Mouse (Mus musculus) limb, embryonic 15.5 days (tissue): ENCODE measurements at regions not wholly inside any gene's neighbourhood (a gene's known extent, or its start where the extent isn't known, plus 50 kb on each side); places are given as distances from the start of the nearest gene placed in this dataset.

Experiments
- ATAC-seq: fragments of 200-750 bp; cut with Nextera tagmentation; 2 replicates; pipeline ENCODE4 v1.8.0; 2017; ENCODE audit warnings: low read depth, moderate TSS enrichment; ENCODE audit not compliant: insufficient number of reproducible peaks, low FRiP score, low TSS enrichment
- H3K27ac ChIP-seq: fragments of 300-500 bp; sonication (generic); 2 replicates; pipeline ENCODE4 v1.5.1; 2015; ENCODE audit warnings: moderate library complexity, mild to moderate bottlenecking, inconsistent platforms
- H3K27me3 ChIP-seq: fragments of 300-500 bp; sonication (generic); 2 replicates; pipeline ENCODE4 v1.6.1; 2015; ENCODE audit warnings: inconsistent platforms
- H3K36me3 ChIP-seq: fragments of 300-500 bp; sonication (generic); 2 replicates; pipeline ENCODE4 v1.6.1; 2015; ENCODE audit warnings: inconsistent platforms
- H3K4me1 ChIP-seq: fragments of 300-500 bp; sonication (generic); 2 replicates; pipeline ENCODE4 v1.6.1; 2015; ENCODE audit warnings: inconsistent platforms
- H3K4me2 ChIP-seq: fragments of 300-500 bp; sonication (generic); 2 replicates; pipeline ENCODE4 v1.6.1; 2015; ENCODE audit warnings: mild to moderate bottlenecking, inconsistent platforms
- H3K4me3 ChIP-seq: fragments of 300-500 bp; sonication (generic); 2 replicates; pipeline ENCODE4 v1.5.1; 2015; ENCODE audit warnings: mild to moderate bottlenecking, inconsistent platforms
- H3K9ac ChIP-seq: fragments of 300-500 bp; sonication (generic); 2 replicates; pipeline ENCODE4 v1.6.1; 2015; ENCODE audit warnings: inconsistent platforms
- H3K9me3 ChIP-seq: fragments of 300-500 bp; sonication (generic); 2 replicates; pipeline ENCODE4 v1.6.1; 2016; ENCODE audit warnings: inconsistent platforms
- WGBS: fragments of 180-500 bp; shearing (Covaris S2); methylation state at CpG from one replicate; pipeline ENCODE4 v1.1.7; 2015; 5-methylcytosine and 5-hydroxymethylcytosine counted together

DNA sequence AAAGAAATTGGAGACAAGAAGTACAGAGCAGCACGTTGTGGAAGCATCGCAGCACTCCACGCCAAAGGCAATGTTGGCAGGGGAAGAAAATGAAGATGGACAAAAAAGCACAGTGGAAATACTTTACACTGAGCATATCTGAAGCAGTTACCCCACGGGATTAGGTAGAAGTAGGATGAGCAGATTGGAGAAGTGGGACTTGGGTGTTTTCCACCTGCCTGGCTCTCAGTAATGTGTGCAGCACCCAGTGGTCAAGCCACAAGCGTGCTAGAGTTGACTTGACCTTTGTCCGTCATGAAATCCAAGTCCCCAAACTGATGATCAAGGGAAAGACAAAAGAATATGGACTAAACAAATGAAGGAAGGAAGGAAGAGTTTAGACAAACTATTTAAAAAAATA lies 235.1 kb upstream of the Btg1 start:
- Histone ChIP-seq H3K27me3 (no peaks in the 10 kb centered on the region), H3K36me3 (no peaks in the 10 kb centered on the region), H3K9ac (no peak overlapping the region), H3K27ac (no peak overlapping the region), H3K4me1 (no peaks in the 10 kb centered on the region), H3K9me3 (no peaks in the 10 kb centered on the region), H3K4me2 (no peak overlapping the region), H3K4me3 (no peak overlapping the region)
- ATAC-seq, result no peak
- WGBS, result 94% methylated on average over 6 of the region's 6 CpGs

DNA sequence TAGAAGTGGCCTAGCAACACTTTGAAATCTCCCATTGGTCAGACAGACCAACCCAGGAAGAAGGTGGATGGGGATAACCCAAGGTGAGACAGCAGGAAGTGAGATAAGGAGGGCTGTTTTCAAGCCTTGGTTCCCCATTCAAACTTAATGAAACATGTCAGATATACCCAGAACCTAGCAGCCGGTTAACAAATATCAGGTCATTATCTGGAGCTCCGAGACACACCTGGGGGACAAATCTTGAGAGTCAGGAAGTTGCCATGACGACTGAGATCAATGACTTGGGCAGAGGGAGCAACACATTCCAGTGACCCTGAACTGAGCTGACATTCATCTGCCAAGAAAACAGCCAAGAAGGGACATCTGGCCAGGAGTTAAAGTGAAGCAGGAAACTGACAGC lies 225.1 kb upstream of the Btg1 start:
- Histone ChIP-seq H3K4me2 (no peak overlapping the region), H3K9ac (no peak overlapping the region), H3K27ac (no peak overlapping the region), H3K9me3 (no peaks in the 10 kb centered on the region), H3K4me3 (no peak overlapping the region), H3K36me3 (no peaks in the 10 kb centered on the region), H3K27me3 (no peaks in the 10 kb centered on the region), H3K4me1 (peaks cover 3% of the 10 kb centered on the region; the same call in 1 of the 2 replicates)
- no peak for ATAC-seq
- 51% methylated on average over 3 of the region's 3 CpGs for WGBS

DNA sequence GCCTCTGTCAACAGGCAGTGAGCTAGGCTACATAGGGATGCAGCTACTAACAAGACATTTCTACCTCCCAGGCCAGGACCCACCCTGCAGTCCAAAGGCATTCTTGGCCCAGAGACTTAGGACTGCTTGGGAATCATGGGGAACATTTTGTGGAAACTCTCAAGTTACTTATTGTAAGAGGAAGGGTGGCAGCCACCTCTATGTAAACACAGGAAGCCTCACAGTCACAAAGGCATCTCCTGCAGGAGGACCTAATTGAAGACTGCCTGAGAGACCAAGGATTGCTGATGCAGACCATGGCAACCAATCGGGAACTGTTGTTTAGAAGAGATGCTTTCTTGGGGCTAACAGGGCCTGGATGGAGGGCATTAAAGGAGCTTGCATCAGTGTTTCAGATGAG lies 224.0 kb upstream of the Btg1 start:
- Histone ChIP-seq H3K9ac (no peak overlapping the region), H3K4me2 (no peak overlapping the region), H3K36me3 (no peaks in the 10 kb centered on the region), H3K27me3 (no peaks in the 10 kb centered on the region), H3K4me1 (peaks cover 9% of the 10 kb centered on the region; the same call in 1 of the 2 replicates), H3K4me3 (no peak overlapping the region), H3K27ac (no peak overlapping the region), H3K9me3 (no peaks in the 10 kb centered on the region)
- ATAC-seq, result no peak
- 87% methylated on average over 1 of the region's 1 CpGs for WGBS

DNA sequence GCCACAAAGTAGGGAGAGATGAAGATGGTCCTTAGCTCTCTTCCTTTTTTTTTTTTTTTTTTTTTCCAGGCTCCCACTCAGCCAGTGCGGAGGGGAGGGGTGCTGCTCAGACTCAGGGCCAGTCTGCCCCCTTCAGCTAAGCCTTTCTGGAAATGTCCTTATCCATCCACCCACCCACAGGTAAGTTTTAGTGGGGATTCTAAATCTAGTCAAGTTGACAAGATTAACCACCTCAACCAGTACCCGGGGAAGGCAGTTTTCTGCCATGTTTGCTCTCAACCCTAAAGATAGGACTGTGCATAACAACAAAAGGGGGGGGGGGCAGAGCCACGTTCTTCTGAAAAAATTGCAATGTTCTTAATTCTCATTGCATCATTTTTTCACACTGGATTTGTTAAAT lies 222.6 kb upstream of the Btg1 start:
- no peak for ATAC-seq
- H3K4me3 ChIP-seq, result no peak overlapping the region
- 88% methylated on average over 3 of the region's 3 CpGs for WGBS
- no peaks in the 10 kb centered on the region for H3K36me3 ChIP-seq
- no peak overlapping the region for H3K4me2 ChIP-seq
- no peaks in the 10 kb centered on the region for H3K27me3 ChIP-seq
- no peak overlapping the region for H3K9ac ChIP-seq
- peaks cover 21% of the 10 kb centered on the region; the same call in 1 of the 2 replicates for H3K4me1 ChIP-seq
- H3K27ac ChIP-seq, result no peak overlapping the region
- H3K9me3 ChIP-seq, result no peaks in the 10 kb centered on the region

DNA sequence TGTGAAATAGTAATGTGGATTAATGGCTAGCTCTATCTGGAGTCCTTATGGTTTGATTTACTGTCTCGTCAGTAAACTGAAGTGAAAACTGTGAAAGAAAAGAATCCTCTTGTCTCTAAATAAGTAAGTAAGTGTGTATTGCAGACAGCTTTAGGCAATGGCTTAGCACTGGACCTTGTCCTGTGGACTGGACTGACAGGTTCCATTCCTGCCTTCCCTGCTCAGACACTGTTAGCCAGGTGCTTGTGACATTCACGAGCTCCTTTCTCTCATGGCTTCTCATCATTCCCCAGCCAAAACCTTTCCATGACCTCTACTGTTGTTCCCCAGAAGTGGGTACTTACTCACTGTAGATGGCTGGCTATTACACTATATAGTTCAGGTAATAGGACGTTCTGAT lies 221.8 kb upstream of the Btg1 start:
- H3K27me3 ChIP-seq, result no peaks in the 10 kb centered on the region
- no peak overlapping the region for H3K27ac ChIP-seq
- ATAC-seq, result no peak
- peaks cover 26% of the 10 kb centered on the region for H3K4me1 ChIP-seq
- H3K9ac ChIP-seq, result no peak overlapping the region
- H3K4me2 ChIP-seq, result no peak overlapping the region
- H3K36me3 ChIP-seq, result no peaks in the 10 kb centered on the region
- H3K9me3 ChIP-seq, result no peaks in the 10 kb centered on the region
- WGBS, result 68% methylated on average over 3 of the region's 3 CpGs
- H3K4me3 ChIP-seq, result no peak overlapping the region

DNA sequence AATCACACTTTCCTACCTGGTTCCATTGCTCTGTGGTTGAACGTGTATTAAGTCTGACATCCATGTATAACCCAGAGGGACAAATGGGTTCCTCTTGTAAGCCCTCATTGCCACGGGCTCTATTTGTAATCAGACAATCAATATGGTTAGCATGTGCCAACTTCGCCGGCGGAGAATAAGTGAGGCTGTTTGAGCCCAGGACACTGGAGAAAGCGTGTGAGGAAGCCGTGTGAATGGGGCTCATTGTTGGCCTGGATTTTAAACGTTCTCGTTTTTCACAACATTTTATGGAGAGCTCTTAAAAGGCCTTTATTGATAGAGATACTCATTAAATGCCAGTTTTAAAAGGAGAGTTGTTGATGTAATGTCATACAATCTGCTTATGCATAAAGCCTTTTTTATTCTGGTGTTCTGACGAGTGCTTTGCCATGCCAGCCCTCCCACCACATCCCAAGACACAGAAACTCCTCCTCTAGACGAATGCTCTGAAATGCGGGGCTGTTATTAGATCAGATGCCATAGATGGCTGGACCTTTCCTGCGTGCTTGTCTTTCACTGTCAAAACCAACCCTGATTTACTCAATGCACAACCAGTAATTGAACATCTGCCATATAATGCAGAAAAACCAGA lies 218.8 kb upstream of the Btg1 start:
- peak overlapping the region; percentile 67 for H3K27ac ChIP-seq
- peak overlapping the region; percentile 26; the same call in 1 of the 2 replicates for H3K4me2 ChIP-seq
- no peaks in the 10 kb centered on the region for H3K9me3 ChIP-seq
- no peak overlapping the region for H3K9ac ChIP-seq
- H3K4me1 ChIP-seq, result peaks cover 26% of the 10 kb centered on the region
- no peaks in the 10 kb centered on the region for H3K36me3 ChIP-seq
- 45% methylated on average over 13 of the region's 13 CpGs for WGBS
- ATAC-seq, result no peak
- no peak overlapping the region for H3K4me3 ChIP-seq
- no peaks in the 10 kb centered on the region for H3K27me3 ChIP-seq

DNA sequence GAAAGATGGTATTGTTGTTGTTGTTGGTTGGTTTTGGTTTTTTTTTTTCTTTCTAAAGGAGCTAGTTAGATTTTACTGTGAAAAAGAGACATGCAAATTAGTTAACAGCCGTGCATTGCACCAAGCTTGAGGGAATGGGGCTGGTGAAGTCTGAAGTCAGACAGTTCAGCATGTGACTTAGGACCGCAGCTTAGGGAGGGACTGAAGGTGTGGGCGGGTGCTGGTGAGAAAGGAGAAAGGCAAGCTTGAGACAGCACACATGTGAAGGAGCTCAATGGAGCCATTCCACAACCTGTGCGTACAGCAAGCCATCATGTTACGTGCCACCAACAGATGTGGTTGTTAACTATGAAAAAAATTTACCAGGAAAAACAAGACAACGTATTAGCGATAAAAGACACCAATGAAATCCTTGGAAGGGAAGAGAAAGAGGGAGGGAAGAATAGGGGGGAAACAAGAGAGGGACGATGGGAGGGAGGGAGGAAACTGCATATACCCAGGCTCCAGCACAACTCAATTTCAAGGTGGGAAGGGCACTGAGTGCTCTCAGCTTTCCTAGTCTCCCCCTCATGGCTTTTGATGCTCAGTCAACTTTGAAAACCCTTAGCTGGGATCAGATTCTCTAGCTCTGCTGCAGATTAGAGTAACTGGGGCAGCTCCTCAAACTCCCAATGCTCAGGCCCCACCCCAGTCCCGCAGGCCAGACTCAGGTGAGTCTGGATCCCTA lies 218.1 kb upstream of the Btg1 start:
- H3K4me3 ChIP-seq, result no peak overlapping the region
- WGBS, result 55% methylated on average over 9 of the region's 9 CpGs
- peak overlapping the region; percentile 67; the same call in 1 of the 2 replicates for H3K27ac ChIP-seq

DNA sequence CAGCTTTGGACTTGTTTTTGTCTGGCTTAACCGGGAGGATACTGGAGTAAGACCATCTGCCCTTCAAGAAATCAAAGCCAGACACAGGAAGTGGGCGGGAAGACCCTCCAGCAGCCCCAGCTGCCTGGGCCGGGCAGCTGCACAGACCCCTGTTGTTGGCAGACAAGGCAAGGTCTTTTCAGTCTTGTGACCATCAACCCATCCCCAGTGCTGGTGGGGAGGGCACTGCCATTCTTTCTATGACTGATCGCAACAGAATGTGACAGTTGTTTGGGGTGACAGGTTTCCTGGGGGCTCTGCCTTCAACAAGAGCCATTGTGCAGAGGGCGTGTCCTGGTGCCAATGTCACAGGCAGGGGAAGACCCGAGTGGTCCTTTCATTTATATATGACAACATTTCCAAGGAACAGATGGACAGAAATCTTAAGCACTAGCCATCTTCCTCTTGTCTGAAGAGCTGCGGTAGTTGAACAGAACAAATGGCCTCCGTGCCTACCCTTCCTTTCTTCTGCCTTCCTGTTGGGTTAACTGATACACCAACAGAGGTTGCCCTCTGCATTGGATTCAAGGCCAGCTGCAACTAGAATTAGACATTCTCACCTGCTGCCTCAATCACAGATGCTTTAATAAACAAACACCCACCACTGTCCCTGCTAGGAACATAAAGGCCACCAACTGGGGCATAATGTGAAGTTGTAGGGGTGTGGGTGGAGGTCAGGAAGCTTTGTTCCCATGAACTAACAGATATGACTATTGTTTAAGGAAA lies 217.0 kb upstream of the Btg1 start:
- peak; percentile 58; the same call in 1 of the 2 replicates for ATAC-seq
- H3K9ac ChIP-seq, result no peak overlapping the region
- no peak overlapping the region for H3K4me2 ChIP-seq
- H3K36me3 ChIP-seq, result no peaks in the 10 kb centered on the region
- H3K4me3 ChIP-seq, result no peak overlapping the region
- no peaks in the 10 kb centered on the region for H3K27me3 ChIP-seq
- no peak overlapping the region for H3K27ac ChIP-seq
- peaks cover 26% of the 10 kb centered on the region for H3K4me1 ChIP-seq
- no peaks in the 10 kb centered on the region for H3K9me3 ChIP-seq
- 52% methylated on average over 8 of the region's 8 CpGs for WGBS

More for the DNA sequence above, 218.1 kb upstream of the Btg1 start:
- Histone ChIP-seq H3K27me3 (no peaks in the 10 kb centered on the region), H3K4me1 (peaks cover 26% of the 10 kb centered on the region), H3K9ac (no peak overlapping the region), H3K4me2 (peak overlapping the region; percentile 10), H3K9me3 (no peaks in the 10 kb centered on the region), H3K36me3 (no peaks in the 10 kb centered on the region)
- ATAC-seq, result no peak

DNA sequence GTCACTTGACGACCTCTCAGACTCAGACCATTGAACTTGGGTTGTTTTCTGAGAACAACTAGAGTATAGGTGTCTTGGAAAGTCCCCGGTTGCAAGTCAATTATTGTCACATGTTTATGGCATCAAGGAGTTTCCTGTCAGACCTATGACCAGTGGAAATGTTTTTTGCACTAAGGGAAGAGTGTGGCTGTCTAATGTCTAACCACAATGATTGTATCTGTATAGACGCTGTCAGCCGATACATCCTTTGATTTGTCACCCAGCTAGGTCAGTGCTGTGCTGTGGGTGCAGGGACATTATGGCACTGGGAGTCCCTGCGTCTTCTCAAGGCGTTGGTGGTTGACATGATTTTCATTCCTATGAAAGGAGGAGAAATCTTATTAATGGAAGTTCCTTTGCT lies 216.0 kb upstream of the Btg1 start:
- H3K27ac ChIP-seq, result no peak overlapping the region
- peaks cover 26% of the 10 kb centered on the region for H3K4me1 ChIP-seq
- H3K9me3 ChIP-seq, result no peaks in the 10 kb centered on the region
- no peak overlapping the region for H3K4me3 ChIP-seq
- H3K9ac ChIP-seq, result no peak overlapping the region
- H3K27me3 ChIP-seq, result no peaks in the 10 kb centered on the region
- WGBS, result 86% methylated on average over 6 of the region's 6 CpGs
- ATAC-seq, result no peak
- H3K36me3 ChIP-seq, result no peaks in the 10 kb centered on the region
- H3K4me2 ChIP-seq, result no peak overlapping the region

DNA sequence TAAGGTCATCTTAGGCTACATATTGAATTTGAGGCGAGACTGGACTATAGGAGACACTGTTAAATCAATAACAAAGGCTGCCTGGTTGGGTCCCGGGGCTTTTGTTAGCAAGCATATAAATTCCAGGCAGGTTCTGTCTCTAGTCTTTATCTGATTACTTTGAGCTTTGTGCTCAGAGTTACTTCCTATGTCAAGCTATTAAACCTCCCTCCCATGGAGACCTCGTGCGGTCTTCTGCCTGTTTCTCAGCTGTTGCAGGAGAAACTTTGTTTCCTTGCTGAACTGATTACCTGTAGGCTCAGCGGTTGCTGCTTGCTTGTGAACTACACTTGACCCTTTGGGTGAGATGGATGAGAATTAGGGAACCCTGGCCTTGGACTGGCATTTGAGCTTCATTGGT lies 210.5 kb upstream of the Btg1 start:
- Histone ChIP-seq H3K9me3 (no peaks in the 10 kb centered on the region), H3K27ac (no peak overlapping the region), H3K36me3 (no peaks in the 10 kb centered on the region), H3K9ac (no peak overlapping the region), H3K4me1 (no peaks in the 10 kb centered on the region), H3K4me3 (no peak overlapping the region), H3K27me3 (no peaks in the 10 kb centered on the region), H3K4me2 (no peak overlapping the region)
- 51% methylated on average over 5 of the region's 5 CpGs for WGBS
- no peak for ATAC-seq

DNA sequence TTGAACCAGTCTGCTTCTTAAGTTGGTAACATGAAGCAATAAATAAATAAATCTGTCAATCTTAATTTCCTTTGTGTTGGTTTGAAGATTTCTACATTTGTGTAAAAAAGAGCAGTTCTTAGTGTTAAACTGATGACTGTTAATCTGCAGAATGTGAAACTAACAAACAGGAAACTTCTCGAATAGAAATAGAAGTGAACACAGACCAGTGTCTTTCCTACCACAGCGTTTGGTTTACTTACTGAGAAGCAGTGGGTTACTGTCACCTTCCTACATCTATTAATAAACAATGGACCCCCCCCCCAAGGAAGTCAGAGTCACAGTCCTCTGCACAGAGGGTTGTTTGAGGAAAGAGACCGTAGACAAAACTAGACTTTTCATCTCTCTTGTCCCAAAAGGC lies 209.0 kb upstream of the Btg1 start:
- Histone ChIP-seq H3K27ac (no peak overlapping the region), H3K4me2 (no peak overlapping the region), H3K9ac (no peak overlapping the region), H3K27me3 (no peaks in the 10 kb centered on the region), H3K4me1 (no peaks in the 10 kb centered on the region), H3K36me3 (no peaks in the 10 kb centered on the region), H3K9me3 (no peaks in the 10 kb centered on the region), H3K4me3 (no peak overlapping the region)
- 78% methylated on average over 3 of the region's 3 CpGs for WGBS
- no peak for ATAC-seq

DNA sequence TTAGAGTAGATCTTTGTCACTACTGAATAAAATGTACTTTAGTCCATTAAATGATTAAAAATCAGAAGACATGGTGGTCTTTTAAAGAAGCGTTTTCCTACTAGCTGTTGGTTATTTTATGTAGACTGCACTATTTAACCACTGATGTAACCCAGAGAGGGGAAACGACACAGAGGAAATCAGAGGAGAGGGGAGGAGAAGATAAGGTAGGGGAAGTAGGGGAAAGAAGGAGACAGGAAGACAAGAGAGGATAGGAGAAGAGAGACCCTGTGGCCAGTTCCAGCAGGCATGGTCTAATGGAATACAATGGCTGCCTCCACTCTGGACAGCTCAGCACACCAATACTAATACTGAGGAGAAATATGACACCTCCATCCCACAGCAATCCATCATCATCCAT lies 208.6 kb upstream of the Btg1 start:
- no peaks in the 10 kb centered on the region for H3K27me3 ChIP-seq
- no peaks in the 10 kb centered on the region for H3K4me1 ChIP-seq
- H3K4me3 ChIP-seq, result no peak overlapping the region
- 54% methylated on average over 2 of the region's 2 CpGs for WGBS
- no peaks in the 10 kb centered on the region for H3K9me3 ChIP-seq
- H3K9ac ChIP-seq, result no peak overlapping the region
- H3K36me3 ChIP-seq, result no peaks in the 10 kb centered on the region
- H3K27ac ChIP-seq, result no peak overlapping the region
- H3K4me2 ChIP-seq, result no peak overlapping the region
- no peak for ATAC-seq
